Mouse (Mus musculus) midbrain, postnatal 0 days (tissue): ENCODE data around the gene Gdpd3. TPM values are rescaled to one million over a fixed set of nuclear protein-coding genes. Genes with fewer than 3 reads are reported as not detected.

Experiments
- ATAC-seq: fragments of 200-750 bp; cut with Nextera tagmentation; 2 replicates; pipeline ENCODE4 v1.8.0; 2017; ENCODE audit warnings: moderate number of reproducible peaks, mild to moderate bottlenecking, moderate TSS enrichment, moderate library complexity; ENCODE audit not compliant: low FRiP score
- DNase-seq: peaks from one replicate; pipeline ENCODE4 v3.0.0-alpha.2; 2015; ENCODE audit warnings: low spot score
- H3K27ac ChIP-seq: fragments of 300-500 bp; sonication (generic); 2 replicates; pipeline ENCODE4 v1.5.1; 2014; ENCODE audit warnings: low read depth, mild to moderate bottlenecking, low read length, mixed read lengths
- H3K27me3 ChIP-seq: fragments of 300-500 bp; sonication (generic); 2 replicates; pipeline ENCODE4 v1.6.1; 2014; ENCODE audit warnings: low read length, control low read depth, mixed read lengths; ENCODE audit not compliant: insufficient read depth
- H3K36me3 ChIP-seq: fragments of 300-500 bp; sonication (generic); 2 replicates; pipeline ENCODE4 v1.6.1; 2014; ENCODE audit warnings: low read length, control low read depth, mixed read lengths; ENCODE audit not compliant: insufficient read depth
- H3K4me1 ChIP-seq: fragments of 300-500 bp; sonication (generic); 2 replicates; pipeline ENCODE4 v1.6.1; 2014; ENCODE audit warnings: mild to moderate bottlenecking, control low read depth, antibody characterized with exemption, low read length, mixed read lengths; ENCODE audit not compliant: insufficient read depth
- H3K4me2 ChIP-seq: fragments of 300-500 bp; sonication (generic); 2 replicates; pipeline ENCODE4 v1.6.1; 2014; ENCODE audit warnings: low read depth, mild to moderate bottlenecking, low read length, mixed read lengths; ENCODE audit not compliant: poor library complexity, severe bottlenecking
- H3K4me3 ChIP-seq: fragments of 300-500 bp; sonication (generic); 2 replicates; pipeline ENCODE4 v1.5.1; 2014; ENCODE audit warnings: low read depth, mild to moderate bottlenecking, low read length, moderate library complexity
- H3K9ac ChIP-seq: fragments of 300-500 bp; sonication (generic); replicated peaks from 2 replicates; pipeline ENCODE4 v1.6.1; 2014; ENCODE audit warnings: mild to moderate bottlenecking, low read length, moderate library complexity, mixed read lengths; ENCODE audit not compliant: poor library complexity, severe bottlenecking
- H3K9me3 ChIP-seq: fragments of 300-500 bp; sonication (generic); 2 replicates; pipeline ENCODE4 v1.6.1; 2016; ENCODE audit warnings: low read length, control low read depth
- CTCF ChIP-seq: IDR thresholded peaks from 2 replicates; pipeline ENCODE4 v1.5.1; 2016; ENCODE audit warnings: antibody characterized with exemption, mild to moderate bottlenecking
- WGBS: fragments of 180-500 bp; shearing (Covaris S2); extraction: QIAGEN DNeasy Blood & Tissue Kit; methylation state at CpG from one replicate; pipeline ENCODE4 v1.1.7; 2014; 5-methylcytosine and 5-hydroxymethylcytosine counted together
- polyA plus RNA-seq: library from polyadenylated mRNA; unstranded; fragments of >200 nt; fragmentation: Nextera tagmentation; extraction: Ambion mirVana; gene quantifications from 2 replicates; pipeline ENCODE4 v1.2.1, GENCODE M21; 2015
- total RNA-seq: library from RNA; depleted of rRNA; stranded (reverse); fragments of >200 nt; gene quantifications from 2 replicates; pipeline ENCODE4 v1.2.3, GENCODE M21; 2014

The Gdpd3 gene
- total and polyA plus RNA-seq, 2 experiments from 2014 or later, result 1.3 TPM; not detected in 1

DNA sequence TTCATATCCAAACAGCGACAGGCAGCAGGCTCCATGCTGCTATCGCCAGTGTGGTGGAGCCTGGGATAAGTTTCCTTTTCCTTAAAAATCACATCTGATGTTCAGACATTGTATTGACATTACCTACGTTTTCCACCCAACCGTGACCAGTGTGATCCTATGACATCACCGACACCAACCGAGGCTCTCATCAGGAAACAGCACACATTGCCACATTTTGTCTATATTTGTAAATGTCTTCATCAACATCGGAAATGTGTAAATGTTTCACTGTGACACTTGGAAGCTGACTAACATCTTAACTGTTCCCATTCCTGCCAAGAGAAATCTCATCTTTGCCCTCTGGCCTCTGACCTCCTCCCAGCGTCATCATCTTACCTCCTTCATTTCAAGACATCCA is 30.0 kb upstream of the Gdpd3 start:
- H3K27me3 ChIP-seq, result no peaks in the 10 kb centered on the region
- H3K4me1 ChIP-seq, result no peaks in the 10 kb centered on the region
- H3K27ac ChIP-seq, result no peak overlapping the region
- 85% methylated on average over 8 of the region's 8 CpGs for WGBS
- H3K4me2 ChIP-seq, result no peak overlapping the region
- DNase-seq (no peak), ATAC-seq (no peak)
- no peaks in the 10 kb centered on the region for H3K36me3 ChIP-seq
- no peak overlapping the region for H3K9ac ChIP-seq
- H3K4me3 ChIP-seq, result no peak overlapping the region
- TF ChIP-seq CTCF, result no peak
- no peaks in the 10 kb centered on the region for H3K9me3 ChIP-seq

DNA sequence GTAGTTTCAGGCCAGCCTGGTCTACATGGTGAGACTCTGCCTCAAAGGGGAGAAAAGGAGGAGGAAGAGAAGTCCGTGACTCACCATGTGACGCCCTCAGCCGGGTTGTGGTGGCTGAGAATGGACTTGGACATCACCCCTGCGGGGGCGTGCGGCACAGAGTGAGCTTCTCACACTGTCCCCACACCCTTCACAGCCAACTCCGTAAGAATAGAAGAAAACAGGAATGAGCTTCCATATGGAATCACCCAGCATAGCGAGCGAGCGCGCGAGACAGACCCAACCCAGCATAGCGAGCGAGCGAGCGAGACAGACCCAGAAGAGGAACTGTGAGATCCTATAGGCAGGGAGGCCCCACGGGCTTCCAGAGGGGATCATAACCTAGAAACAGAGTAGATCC is 26.6 kb upstream of the Gdpd3 start:
- ATAC-seq, result no peak
- no peak overlapping the region for H3K9ac ChIP-seq
- no peak for DNase-seq
- H3K9me3 ChIP-seq, result no peaks in the 10 kb centered on the region
- TF ChIP-seq CTCF, result no peak
- H3K4me1 ChIP-seq, result no peaks in the 10 kb centered on the region
- 79% methylated on average over 17 of the region's 17 CpGs for WGBS
- no peak overlapping the region for H3K27ac ChIP-seq
- H3K4me2 ChIP-seq, result no peak overlapping the region
- H3K36me3 ChIP-seq, result no peaks in the 10 kb centered on the region
- no peak overlapping the region for H3K4me3 ChIP-seq
- H3K27me3 ChIP-seq, result no peaks in the 10 kb centered on the region

DNA sequence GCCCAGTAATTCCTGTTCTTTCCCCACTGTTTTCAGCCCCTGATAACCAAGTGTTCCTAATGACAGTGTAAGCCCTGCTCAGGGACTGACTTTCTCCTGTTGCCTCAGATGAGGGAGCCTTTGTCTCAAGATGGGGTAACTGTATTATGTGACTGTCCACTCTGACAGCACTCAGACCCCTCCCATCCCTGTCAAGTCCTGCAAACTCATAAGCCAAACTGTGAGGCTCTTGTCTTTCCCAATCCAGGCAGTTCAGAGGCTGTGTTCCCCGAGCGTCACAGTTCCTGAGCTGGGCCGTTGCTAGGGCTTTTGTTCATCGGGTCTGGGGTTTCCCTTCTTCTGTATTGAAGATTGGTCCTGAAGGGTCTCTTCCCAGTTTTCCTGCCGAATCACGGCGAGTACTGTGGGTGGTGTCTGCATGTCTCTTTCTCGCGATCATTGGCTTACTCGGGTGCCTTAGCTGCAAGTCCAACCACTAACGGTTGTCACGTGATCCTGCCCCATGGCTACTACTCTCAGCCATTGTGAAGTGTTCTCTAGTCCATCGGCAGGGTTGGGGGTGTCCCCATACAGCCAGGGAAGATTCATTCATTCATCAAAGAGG is 25.9 kb upstream of the Gdpd3 start:
- WGBS, result 63% methylated on average over 13 of the region's 13 CpGs
- Histone ChIP-seq H3K9ac (no peak overlapping the region), H3K4me2 (no peak overlapping the region)

DNA sequence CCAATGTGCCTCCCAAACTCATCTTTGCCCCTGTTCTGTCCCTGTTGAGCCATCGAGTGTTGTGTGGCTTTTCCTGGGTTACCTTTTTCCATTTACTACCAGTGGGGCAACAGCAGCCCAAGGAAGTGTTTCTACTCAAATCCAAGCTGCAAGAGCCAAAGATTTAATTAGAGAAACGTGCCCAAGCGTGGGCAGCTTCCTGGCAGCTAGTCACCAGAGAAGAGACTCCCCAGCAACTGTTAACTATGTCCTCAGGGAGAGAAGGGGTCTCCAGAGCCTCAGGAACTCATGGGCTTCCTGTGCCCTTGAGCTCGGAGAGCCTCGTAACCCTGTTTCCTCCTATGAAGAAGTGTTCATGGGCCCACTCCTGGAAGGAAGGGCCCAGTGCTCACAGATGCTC is 25.2 kb upstream of the Gdpd3 start:
- Histone ChIP-seq H3K36me3 (no peaks in the 10 kb centered on the region), H3K9ac (no peak overlapping the region), H3K4me3 (no peak overlapping the region), H3K27ac (no peak overlapping the region), H3K27me3 (no peaks in the 10 kb centered on the region), H3K9me3 (no peaks in the 10 kb centered on the region), H3K4me1 (no peaks in the 10 kb centered on the region), H3K4me2 (no peak overlapping the region)
- DNase-seq (no peak), ATAC-seq (no peak)
- no peak for TF ChIP-seq CTCF
- WGBS, result 79% methylated on average over 5 of the region's 5 CpGs

More for the DNA sequence above, 25.9 kb upstream of the Gdpd3 start:
- no peaks in the 10 kb centered on the region for H3K36me3 ChIP-seq
- H3K4me1 ChIP-seq, result no peaks in the 10 kb centered on the region
- DNase-seq (peak; percentile 9), ATAC-seq (no peak; the same call in 1 of the 2 replicates)
- TF ChIP-seq CTCF, result no peak
- H3K4me3 ChIP-seq, result no peak overlapping the region
- no peaks in the 10 kb centered on the region for H3K9me3 ChIP-seq
- H3K27ac ChIP-seq, result no peak overlapping the region
- no peaks in the 10 kb centered on the region for H3K27me3 ChIP-seq

DNA sequence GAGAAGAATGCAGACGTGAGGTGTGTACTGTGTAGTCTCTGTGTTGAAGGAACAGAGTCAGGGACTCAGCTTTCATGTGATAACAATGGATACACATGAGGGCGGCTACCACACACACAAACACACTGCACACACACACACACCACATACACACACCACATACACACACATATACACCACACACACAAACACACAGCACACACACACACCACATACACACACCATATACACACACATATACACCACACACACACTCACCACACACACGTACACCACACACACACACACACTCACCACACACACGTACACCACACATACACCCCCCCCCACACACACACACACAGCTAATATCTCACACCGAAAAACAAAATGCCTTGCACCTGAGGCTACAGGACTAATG is 24.7 kb upstream of the Gdpd3 start:
- Histone ChIP-seq H3K4me3 (no peak overlapping the region), H3K27ac (no peak overlapping the region), H3K9ac (no peak overlapping the region), H3K4me1 (no peaks in the 10 kb centered on the region), H3K4me2 (no peak overlapping the region), H3K36me3 (no peaks in the 10 kb centered on the region), H3K9me3 (no peaks in the 10 kb centered on the region), H3K27me3 (no peaks in the 10 kb centered on the region)
- TF ChIP-seq CTCF, result no peak
- no peak for ATAC-seq
- DNase-seq, result no peak
- 89% methylated on average over 5 of the region's 5 CpGs for WGBS

DNA sequence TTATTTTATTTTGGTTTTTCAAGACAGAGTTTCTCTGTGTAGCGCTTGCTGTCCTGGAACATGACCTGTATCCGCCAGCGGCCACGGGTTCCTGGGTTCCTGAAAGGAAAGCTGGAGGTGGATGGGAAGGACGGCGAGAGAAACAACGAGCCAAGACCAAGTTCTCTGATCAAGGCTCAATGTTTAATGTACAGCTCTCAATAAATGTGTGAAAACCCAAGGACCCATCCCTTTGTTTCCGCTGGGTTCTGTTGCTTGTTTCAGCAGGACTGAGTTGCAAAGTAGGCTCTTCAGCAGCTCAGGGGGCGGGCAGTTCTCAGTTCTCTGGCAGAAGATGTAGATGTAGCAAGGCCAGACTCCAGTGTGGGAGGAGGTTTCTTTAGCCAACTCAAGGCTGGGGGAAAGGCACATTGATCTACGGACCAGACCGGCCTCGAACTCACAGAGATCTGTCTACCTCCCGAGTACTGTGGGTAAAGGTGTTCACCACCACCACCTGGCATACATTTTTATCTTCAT is 24.1 kb upstream of the Gdpd3 start:
- DNase-seq (no peak), ATAC-seq (no peak)
- WGBS, result 93% methylated on average over 13 of the region's 13 CpGs

More for the DNA sequence above, 24.1 kb upstream of the Gdpd3 start:
- Histone ChIP-seq H3K4me1 (no peaks in the 10 kb centered on the region), H3K4me2 (no peak overlapping the region), H3K4me3 (no peak overlapping the region), H3K27ac (no peak overlapping the region), H3K9me3 (no peaks in the 10 kb centered on the region), H3K36me3 (no peaks in the 10 kb centered on the region), H3K9ac (no peak overlapping the region), H3K27me3 (no peaks in the 10 kb centered on the region)
- no peak for TF ChIP-seq CTCF
